Mouse (Mus musculus) embryonic facial prominence, embryonic 15.5 days (tissue): ENCODE measurements at regions not wholly inside any gene's neighbourhood (a gene's known extent, or its start where the extent isn't known, plus 50 kb on each side); places are given as distances from the start of the nearest gene placed in this dataset.

Experiments
- ATAC-seq: fragments of 200-750 bp; cut with Nextera tagmentation; 2 replicates; pipeline ENCODE4 v1.8.0; 2017; ENCODE audit warnings: low read depth, moderate TSS enrichment; ENCODE audit not compliant: insufficient number of reproducible peaks, low FRiP score, low TSS enrichment
- H3K27ac ChIP-seq: fragments of 300-500 bp; sonication (generic); replicated peaks from 2 replicates; pipeline ENCODE4 v1.5.1; 2015; ENCODE audit warnings: mild to moderate bottlenecking, inconsistent platforms
- H3K27me3 ChIP-seq: fragments of 300-500 bp; sonication (generic); 2 replicates; pipeline ENCODE4 v1.6.1; 2015; ENCODE audit warnings: inconsistent platforms
- H3K36me3 ChIP-seq: fragments of 300-500 bp; sonication (generic); 2 replicates; pipeline ENCODE4 v1.6.1; 2015; ENCODE audit warnings: mild to moderate bottlenecking, inconsistent platforms
- H3K4me1 ChIP-seq: fragments of 300-500 bp; sonication (generic); 2 replicates; pipeline ENCODE4 v1.6.1; 2015; ENCODE audit warnings: inconsistent platforms
- H3K4me2 ChIP-seq: fragments of 300-500 bp; sonication (generic); replicated peaks from 2 replicates; pipeline ENCODE4 v1.6.1; 2015; ENCODE audit warnings: mild to moderate bottlenecking, inconsistent platforms
- H3K4me3 ChIP-seq: fragments of 300-500 bp; sonication (generic); replicated peaks from 2 replicates; pipeline ENCODE4 v1.5.1; 2015; ENCODE audit warnings: mild to moderate bottlenecking, inconsistent platforms
- H3K9ac ChIP-seq: fragments of 300-500 bp; sonication (generic); 2 replicates; pipeline ENCODE4 v1.6.1; 2015; ENCODE audit warnings: inconsistent platforms
- H3K9me3 ChIP-seq: fragments of 300-500 bp; sonication (generic); replicated peaks from 2 replicates; pipeline ENCODE4 v1.6.1; 2016; ENCODE audit warnings: inconsistent platforms
- WGBS: fragments of 180-500 bp; shearing (Covaris S2); methylation state at CpG from one replicate; pipeline ENCODE4 v1.1.7; 2015; 5-methylcytosine and 5-hydroxymethylcytosine counted together

DNA sequence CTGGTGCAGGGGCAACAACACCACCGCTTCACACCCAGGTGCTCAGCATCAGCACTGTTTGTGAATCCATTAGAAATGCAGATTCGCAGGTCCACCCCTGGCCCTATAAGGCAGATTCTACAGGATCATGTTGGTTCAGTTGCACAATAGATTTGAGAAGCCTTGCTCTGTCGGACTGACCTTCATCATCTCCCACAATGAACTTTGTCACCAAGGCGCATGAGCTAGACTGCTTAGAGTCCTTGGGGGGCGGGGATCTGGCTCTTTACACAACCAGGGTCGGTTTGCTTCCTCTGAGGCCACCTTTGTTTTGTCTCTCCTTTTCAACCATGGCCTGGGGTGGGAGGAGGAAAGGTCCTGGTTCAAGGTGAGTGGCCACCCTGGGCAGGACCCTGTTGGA lies 209.7 kb downstream of the Igsf11 start:
- 51% methylated on average over 6 of the region's 6 CpGs for WGBS
- Histone ChIP-seq H3K9ac (no peak overlapping the region), H3K27ac (no peak overlapping the region), H3K36me3 (no peaks in the 10 kb centered on the region), H3K27me3 (no peaks in the 10 kb centered on the region), H3K4me1 (no peaks in the 10 kb centered on the region), H3K9me3 (no peaks in the 10 kb centered on the region), H3K4me3 (no peak overlapping the region), H3K4me2 (no peak overlapping the region)
- ATAC-seq: no peak

DNA sequence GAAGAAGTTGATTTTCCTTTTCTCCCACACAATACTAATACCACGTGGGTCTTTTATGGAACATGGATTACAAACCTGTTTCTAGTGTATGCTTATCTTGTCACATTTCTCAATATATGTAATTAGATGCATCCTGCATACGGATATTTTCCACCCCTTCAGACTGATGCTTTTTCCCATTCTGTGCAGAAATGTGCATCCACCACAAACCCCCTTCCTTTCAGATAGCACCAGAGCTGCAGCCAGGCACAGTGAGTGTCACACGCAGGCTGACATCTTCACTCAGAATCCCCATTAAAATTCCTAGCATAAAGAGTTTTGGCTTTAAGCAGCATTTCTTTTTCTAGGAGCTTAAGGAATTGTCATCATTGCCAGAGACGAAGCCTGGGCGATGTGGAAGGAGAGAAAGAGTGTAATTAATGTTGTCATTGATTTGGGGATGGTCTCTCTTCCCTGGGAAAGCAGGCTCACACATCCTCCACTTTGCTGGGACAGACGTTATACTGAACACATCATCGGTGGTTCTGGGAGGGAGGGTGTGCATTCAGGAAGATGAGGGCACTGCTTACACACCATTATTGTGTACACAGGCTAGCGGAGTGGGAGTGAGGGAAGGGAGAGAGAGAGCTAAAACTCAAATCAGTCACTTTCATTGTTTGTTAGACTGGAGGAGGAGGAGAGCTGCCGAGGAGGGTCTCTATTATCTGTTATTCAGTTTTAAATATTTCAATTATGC lies 211.1 kb downstream of the Igsf11 start:
- Histone ChIP-seq H3K4me3 (no peak overlapping the region), H3K27ac (no peak overlapping the region), H3K4me1 (no peaks in the 10 kb centered on the region), H3K4me2 (no peak overlapping the region), H3K9me3 (no peaks in the 10 kb centered on the region), H3K9ac (no peak overlapping the region), H3K27me3 (no peaks in the 10 kb centered on the region), H3K36me3 (no peaks in the 10 kb centered on the region)
- ATAC-seq: no peak
- 53% methylated on average over 9 of the region's 9 CpGs for WGBS

- no peaks in the 10 kb centered on the region for H3K27me3 ChIP-seq
- H3K9me3 ChIP-seq: no peaks in the 10 kb centered on the region
- H3K9ac ChIP-seq: no peak overlapping the region
- no peaks in the 10 kb centered on the region for H3K36me3 ChIP-seq
- peak overlapping the region; percentile 56 for H3K4me2 ChIP-seq
- no peaks in the 10 kb centered on the region for H3K4me1 ChIP-seq
- WGBS: 18% methylated on average over 15 of the region's 15 CpGs
- ATAC-seq: no peak
- peak overlapping the region; percentile 39 for H3K4me3 ChIP-seq
- no peak overlapping the region for H3K27ac ChIP-seq
These were observed 217.0 kb downstream of the Igsf11 start for GRCm38 (mm10) chr16:39109383-39110033.

GRCm38 (mm10) chr16:39110089-39110488 lies 217.6 kb downstream of the Igsf11 start:
- no peaks in the 10 kb centered on the region for H3K4me1 ChIP-seq
- no peak overlapping the region for H3K9ac ChIP-seq
- H3K27ac ChIP-seq: no peak overlapping the region
- ATAC-seq: no peak
- peak overlapping the region; percentile 39; the same call in 1 of the 2 replicates for H3K4me3 ChIP-seq
- 84% methylated on average over 5 of the region's 5 CpGs for WGBS
- H3K36me3 ChIP-seq: no peaks in the 10 kb centered on the region
- H3K27me3 ChIP-seq: no peaks in the 10 kb centered on the region
- H3K9me3 ChIP-seq: no peaks in the 10 kb centered on the region
- H3K4me2 ChIP-seq: no peak overlapping the region

DNA sequence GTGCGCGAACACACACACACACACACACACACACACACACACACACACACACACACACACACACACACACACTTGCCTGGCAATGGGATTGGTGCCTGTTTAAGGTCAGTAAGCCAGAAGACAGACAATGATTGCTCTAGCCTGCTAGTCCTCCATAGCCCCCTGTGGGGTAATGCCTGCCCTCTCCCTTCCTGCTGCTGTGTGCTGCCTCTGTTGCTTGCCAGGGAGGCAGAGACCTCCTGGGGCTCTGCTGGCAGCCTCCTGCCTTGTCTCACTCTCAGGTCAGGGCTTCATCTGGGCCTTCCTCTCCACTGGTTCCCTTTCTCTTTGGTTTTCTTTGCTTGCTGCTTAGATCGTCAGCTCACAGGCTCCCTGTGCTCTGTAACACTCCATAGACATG lies 225.6 kb downstream of the Igsf11 start:
- Histone ChIP-seq H3K36me3 (no peaks in the 10 kb centered on the region), H3K27me3 (0 out of 2 replicates have a peak, but pooled peaks cover 3% of the 10 kb centered on the region), H3K4me2 (no peak overlapping the region), H3K27ac (no peak overlapping the region), H3K9ac (no peak overlapping the region), H3K9me3 (no peaks in the 10 kb centered on the region), H3K4me1 (no peaks in the 10 kb centered on the region), H3K4me3 (no peak overlapping the region)
- WGBS: 83% methylated on average over 3 of the region's 3 CpGs
- ATAC-seq: no peak

- H3K4me3 ChIP-seq: no peak overlapping the region
- H3K4me2 ChIP-seq: no peak overlapping the region
- no peak for ATAC-seq
- H3K4me1 ChIP-seq: no peaks in the 10 kb centered on the region
- H3K27me3 ChIP-seq: 0 out of 2 replicates have a peak, but pooled peaks cover 3% of the 10 kb centered on the region
- no peaks in the 10 kb centered on the region for H3K36me3 ChIP-seq
- no peak overlapping the region for H3K9ac ChIP-seq
- no peak overlapping the region for H3K27ac ChIP-seq
- no peaks in the 10 kb centered on the region for H3K9me3 ChIP-seq
- WGBS: 55% methylated on average over 4 of the region's 4 CpGs
These were observed 227.3 kb downstream of the Igsf11 start for GRCm38 (mm10) chr16:39119811-39120210.

DNA sequence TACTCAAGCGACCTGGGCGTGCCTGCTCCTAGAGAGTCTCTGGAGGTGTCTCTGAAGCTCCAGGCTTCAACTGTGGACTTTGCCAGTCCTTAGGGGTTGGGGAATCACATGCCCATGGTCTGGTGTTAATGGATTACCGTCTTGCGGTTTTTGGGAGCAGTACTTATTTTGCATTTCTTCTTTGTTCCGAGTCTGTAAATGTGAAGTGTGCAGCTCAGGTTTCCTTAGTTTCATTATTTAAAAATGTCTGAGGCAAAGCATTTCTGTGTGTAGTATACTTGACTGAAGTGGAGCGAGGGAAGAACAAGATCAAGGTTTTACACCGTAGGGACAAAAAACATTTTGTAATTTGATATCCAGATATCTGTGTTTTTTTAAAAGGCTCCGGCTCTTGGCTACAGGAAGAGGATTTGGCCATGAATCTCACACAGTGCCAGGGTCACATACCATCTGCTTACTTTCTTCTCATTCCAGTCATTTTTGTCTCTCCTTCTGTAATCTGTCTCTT lies 231.0 kb downstream of the Igsf11 start:
- H3K4me2 ChIP-seq: no peak overlapping the region
- H3K9ac ChIP-seq: no peak overlapping the region
- H3K27ac ChIP-seq: no peak overlapping the region
- H3K4me3 ChIP-seq: no peak overlapping the region
- H3K36me3 ChIP-seq: no peaks in the 10 kb centered on the region
- no peaks in the 10 kb centered on the region for H3K9me3 ChIP-seq
- WGBS: 39% methylated on average over 8 of the region's 8 CpGs
- 0 out of 2 replicates have a peak, but pooled peaks cover 3% of the 10 kb centered on the region for H3K27me3 ChIP-seq
- H3K4me1 ChIP-seq: no peaks in the 10 kb centered on the region
- ATAC-seq: no peak

- Histone ChIP-seq H3K27me3 (no peaks in the 10 kb centered on the region), H3K4me1 (no peaks in the 10 kb centered on the region), H3K4me2 (no peak overlapping the region), H3K4me3 (no peak overlapping the region), H3K9ac (no peak overlapping the region), H3K36me3 (no peaks in the 10 kb centered on the region), H3K27ac (no peak overlapping the region), H3K9me3 (no peaks in the 10 kb centered on the region)
- no peak for ATAC-seq
- WGBS: 87% methylated on average over 2 of the region's 2 CpGs
These were observed 240.0 kb downstream of the Igsf11 start for GRCm38 (mm10) chr16:39132459-39132858.

DNA sequence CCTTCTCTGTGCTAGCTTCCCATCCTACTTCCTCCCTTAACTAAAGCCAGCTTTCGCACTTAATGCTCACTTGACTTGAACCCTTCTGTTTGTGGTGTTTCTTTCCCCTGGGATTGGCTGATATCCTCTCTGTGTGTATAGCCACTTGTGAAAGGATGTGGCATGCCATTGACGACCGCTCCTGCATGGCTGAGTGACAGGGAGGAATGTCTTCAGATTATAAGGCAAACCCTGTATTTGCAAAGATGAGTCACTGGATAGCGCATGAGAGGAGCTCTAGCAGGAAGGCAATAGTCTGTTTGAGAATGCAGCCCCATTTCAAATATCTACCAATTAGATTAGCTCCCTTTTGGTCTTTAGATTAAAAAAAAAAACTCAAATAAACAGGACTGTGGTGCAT lies 243.3 kb downstream of the Igsf11 start:
- Histone ChIP-seq H3K4me2 (no peak overlapping the region), H3K27me3 (no peaks in the 10 kb centered on the region), H3K27ac (no peak overlapping the region), H3K4me1 (no peaks in the 10 kb centered on the region), H3K9ac (no peak overlapping the region), H3K9me3 (no peaks in the 10 kb centered on the region), H3K4me3 (no peak overlapping the region), H3K36me3 (no peaks in the 10 kb centered on the region)
- WGBS: 49% methylated on average over 4 of the region's 4 CpGs
- ATAC-seq: no peak

DNA sequence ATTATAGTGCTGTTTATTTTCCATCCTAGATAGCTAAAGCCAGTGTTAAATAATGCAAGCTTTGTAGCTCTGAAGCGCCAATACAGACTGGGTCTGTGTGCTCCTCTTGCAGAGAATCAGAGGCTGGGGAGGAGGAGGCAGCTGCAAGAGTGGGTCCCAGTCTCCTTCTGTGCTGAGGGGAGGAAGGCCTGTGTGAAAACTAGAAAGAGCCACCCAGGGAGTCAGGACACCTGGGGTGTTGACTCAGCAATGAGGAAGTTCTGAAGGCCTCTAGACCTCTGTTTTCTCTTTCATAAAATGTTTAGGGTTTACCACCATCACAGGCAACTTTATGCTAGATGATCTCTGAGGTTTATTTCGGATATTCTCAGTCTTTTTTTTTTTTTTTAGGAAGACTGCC lies 254.7 kb downstream of the Igsf11 start:
- Histone ChIP-seq H3K27me3 (no peaks in the 10 kb centered on the region), H3K4me3 (no peak overlapping the region), H3K4me2 (no peak overlapping the region), H3K9ac (no peak overlapping the region), H3K9me3 (no peaks in the 10 kb centered on the region), H3K4me1 (no peaks in the 10 kb centered on the region), H3K36me3 (no peaks in the 10 kb centered on the region), H3K27ac (no peak overlapping the region)
- ATAC-seq: no peak
- WGBS: 54% methylated on average over 2 of the region's 2 CpGs

DNA sequence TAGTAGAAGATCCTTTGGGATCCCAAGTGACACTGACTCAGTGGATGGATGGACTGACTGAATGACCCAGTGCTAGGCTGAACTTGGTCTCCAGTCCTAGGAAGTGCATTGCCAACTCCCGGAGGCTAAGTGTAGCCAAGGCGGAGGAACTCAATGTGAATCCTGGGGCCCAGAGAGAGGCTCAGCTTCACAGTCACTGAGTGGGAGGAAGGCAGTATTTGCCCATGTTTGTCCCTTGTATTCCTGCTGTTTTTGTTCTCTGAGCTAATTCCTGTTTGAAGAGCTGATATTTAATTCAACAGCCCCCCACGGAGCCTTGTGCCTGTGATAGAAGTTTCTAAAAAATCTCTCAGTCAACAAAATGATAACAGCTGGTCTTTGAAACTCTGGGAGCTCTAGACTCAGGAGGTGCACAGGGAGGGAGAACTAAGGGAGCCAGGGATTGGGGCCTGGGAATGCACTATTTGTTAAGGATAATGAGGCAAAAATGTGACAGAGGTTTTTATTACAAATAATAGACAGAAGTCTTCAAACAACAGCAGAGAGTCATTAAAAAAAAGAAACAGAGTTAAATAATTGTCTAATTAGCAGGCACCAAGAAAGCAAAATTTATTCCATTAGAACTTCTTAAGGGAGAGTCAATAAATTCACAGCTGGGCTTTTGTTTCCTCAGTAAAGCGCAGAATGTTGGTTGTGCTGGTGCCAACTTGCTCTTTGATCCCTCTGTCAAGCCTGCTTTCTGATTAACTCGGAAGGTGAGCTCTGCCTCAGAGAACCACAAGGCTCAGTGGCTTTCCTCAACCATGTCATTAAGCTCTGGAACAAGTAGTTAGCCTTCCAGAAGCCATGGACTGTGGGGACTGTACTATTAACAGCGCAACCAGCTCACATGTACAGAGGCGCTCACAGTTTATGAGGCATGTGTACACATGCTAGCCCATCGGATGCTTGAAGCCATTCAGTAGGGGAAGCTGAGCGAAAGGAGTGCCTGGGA lies 259.2 kb downstream of the Igsf11 start:
- ATAC-seq: no peak; the same call in 1 of the 2 replicates
- Histone ChIP-seq H3K9me3 (no peaks in the 10 kb centered on the region), H3K27ac (no peak overlapping the region), H3K4me1 (no peaks in the 10 kb centered on the region), H3K27me3 (no peaks in the 10 kb centered on the region), H3K4me2 (no peak overlapping the region), H3K9ac (no peak overlapping the region), H3K4me3 (no peak overlapping the region), H3K36me3 (no peaks in the 10 kb centered on the region)
- 67% methylated on average over 9 of the region's 9 CpGs for WGBS
